Mouse (Mus musculus) testis, adult 10 weeks (tissue): ENCODE results near the gene Ago3. TPM values are rescaled to one million over a fixed set of nuclear protein-coding genes. Genes with fewer than 3 reads are reported as not detected.

Source experiments
- polyA plus RNA-seq: library from polyadenylated mRNA; stranded (reverse); fragments of 350-450 nt; fragmentation: Illumina TruSeq; extraction: RNeasy Lipid Tissue Mini Kit (QIAGEN cat#74804); gene quantifications from one replicate; pipeline ENCODE4 v1.2.3, GENCODE M21; 2014; ENCODE audit warnings: low read depth, low replicate concordance

The Ago3 gene
- polyA plus RNA-seq = 11.9 TPM

DNA sequence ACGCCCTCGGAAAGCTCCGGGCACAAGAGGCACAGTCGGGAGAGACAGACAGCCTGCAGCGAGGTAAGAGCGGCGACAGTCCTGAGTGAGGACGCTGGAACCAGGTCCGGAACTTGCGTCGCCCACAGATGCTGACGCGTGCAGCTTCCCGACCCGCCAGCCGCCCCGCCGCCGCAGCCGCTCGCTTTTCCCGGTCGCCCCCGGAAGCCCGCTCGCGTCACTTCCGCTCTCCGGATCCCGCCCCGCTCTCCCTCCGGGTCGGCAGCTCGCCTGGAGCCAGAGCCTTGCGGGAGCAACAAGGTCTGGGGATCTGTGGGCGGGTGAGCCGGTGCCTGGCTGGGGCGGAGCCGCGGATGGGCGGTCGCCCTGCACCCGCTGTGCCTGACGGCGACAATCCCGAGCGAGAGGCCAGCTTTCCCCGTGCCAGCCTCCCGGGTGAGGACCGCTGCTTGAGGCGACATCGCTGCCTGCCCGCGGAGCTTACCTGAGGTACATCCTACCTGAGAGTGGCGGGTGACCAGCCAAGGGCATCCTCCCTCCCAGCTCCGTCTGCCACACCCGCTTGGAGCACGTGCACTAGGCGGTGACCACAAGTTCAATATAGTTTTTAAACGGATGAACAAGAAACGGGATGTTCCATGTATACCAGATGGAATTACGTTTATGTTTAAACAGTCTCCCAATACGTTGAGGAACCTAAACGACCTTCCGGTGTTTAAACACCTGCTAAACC, at the start of gene Ago3:
Gene Ago3, minus strand, starts transcription at position 210 of the 733 bp plus-strand sequence.

DNA sequence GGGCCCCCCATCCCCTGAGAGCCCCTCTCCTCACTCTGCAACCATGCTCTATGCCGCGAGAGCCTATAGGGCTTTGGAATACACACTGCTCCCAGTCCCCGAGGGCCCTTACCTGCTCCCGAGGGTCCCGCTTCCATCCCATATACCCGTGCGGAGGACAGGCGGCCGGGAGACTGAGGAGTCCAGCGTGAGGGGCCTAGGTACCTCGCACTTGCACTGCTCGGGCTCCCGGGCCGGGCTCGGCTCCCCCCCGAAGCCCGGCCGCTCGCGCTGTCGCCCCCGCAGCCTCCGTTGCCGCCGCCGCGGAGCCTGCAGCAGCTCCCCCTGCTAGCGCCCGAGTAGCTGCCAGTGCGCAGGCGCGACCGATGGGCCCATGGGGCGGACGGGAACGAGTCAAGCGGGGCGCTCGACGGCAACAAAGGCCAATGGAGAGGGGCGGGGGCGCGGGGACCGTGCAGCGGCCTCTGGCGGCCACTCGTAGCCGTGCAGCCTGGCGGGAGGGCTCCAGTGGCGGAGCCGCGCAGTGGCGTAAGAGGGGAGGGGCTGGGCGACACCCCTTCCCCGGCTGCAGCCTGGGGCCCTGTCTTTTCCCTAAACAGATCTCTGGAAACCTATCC, 39.0 kb upstream of the Ago3 start, which contains the start of gene Ago1:
Gene Ago1, minus strand, starts transcription at position 299 of the 617 bp plus-strand sequence.

DNA sequence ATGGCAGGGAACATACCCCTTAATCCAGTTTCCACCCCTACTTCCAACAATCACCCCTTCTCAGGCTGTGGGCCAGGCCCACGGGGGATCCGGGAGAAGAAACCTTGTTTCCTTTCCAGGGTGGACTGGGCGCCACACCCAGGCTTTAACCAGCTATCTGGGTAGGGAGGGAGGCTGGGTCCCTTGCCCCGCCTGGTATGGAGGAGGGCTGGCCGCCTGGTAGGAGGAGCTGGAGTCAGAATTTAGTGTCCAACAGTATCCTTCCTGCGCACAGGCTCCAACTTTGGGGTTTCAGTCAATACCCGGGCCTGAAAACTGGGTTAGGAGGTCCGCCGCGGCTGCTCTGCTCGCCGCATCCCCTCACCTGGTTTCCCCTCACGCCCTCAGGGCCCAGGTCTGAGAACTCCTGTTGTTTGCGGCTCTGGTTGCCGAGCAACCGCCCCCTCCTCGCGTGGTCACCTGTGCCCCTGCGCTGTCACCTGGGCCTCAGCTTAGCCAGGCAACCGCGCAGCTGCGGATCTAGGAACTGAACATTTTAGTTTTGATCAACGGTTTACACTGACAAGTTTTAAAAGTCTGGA, 104.0 kb downstream of the Ago3 start, which contains the start of gene Tekt2:
Gene Tekt2, minus strand, starts transcription at position 408 of the 581 bp plus-strand sequence.

DNA sequence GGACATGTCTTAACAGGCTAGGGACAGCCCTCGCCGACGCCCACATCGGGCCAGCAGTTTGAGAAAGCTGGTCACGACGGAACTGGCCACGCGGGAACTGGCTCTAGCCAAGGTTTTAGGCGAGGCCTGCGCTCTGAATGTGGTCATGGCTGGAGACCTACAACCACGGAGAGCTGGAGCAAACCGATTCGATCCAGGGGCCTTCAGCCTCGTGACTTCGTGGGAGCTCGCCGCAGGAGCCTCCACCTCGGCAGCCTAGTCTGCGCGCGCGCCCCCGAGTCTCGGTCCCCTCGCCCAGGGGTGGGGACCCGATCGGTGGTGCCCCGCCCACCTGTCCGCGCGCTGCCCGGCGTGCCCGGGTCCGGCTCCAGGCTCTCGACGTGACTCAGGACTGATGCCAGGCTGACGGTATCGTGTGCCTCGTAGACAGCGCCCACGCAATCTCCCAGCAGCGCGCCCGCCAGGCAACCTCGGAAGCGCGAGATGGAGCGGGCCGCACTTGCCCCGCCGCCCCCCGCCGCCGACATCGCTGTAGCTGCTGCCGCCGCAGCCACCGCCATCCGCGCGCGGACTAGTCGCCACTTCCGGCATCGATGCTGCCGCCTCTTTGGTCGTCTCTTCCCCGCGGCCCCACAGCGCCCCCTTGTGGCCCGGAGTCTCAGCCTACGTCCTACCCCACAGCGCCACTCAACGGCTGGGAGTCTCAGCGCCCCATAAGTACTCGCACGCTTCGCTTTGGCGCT, 108.1 kb downstream of the Ago3 start, which contains the start of gene Adprhl2:
Gene Adprhl2, minus strand, starts transcription at position 593 of the 743 bp plus-strand sequence.

DNA sequence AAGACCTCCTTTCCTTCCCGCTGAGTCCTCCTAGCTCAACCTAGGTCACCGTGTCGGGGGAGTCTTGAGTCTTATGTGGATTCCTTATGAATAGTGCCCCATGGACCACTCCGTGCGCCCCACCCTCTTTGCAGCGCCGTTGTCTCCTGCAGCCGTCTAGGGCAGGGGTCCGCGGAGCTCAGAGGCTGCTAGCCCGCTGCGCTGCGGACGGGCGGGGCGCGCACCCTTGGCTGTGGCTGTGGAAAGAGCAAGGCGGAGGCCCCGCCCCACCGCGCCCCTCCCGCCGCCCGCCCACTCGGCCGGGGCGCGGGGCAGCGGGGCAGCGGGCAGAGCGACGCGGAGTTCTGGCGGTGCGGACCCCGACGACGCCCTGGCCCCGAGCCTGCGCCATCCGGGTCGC, 142.9 kb downstream of the Ago3 start, which contains the start of gene Col8a2:
Gene Col8a2, plus strand, starts transcription at position 302 of the 400 bp plus-strand sequence.

Other genes starting within 250 kb of the Ago3 start
- gene Thrap3, start 226.8 kb downstream of the Ago3 start, polyA plus RNA-seq = 156 TPM
- gene Map7d1, start 173.2 kb downstream of the Ago3 start, polyA plus RNA-seq = 0.60 TPM
- 11.2 TPM for gene Trappc3, start 167.2 kb downstream of the Ago3 start, polyA plus RNA-seq
- 0.62 TPM for gene Col8a2, start 142.8 kb downstream of the Ago3 start, polyA plus RNA-seq
- 0.29 TPM for gene Adprhl2, start 107.9 kb downstream of the Ago3 start, polyA plus RNA-seq
- gene Tekt2, start 103.9 kb downstream of the Ago3 start, polyA plus RNA-seq = 63.9 TPM
- 2.9 TPM for gene Ago1, start 39.0 kb upstream of the Ago3 start, polyA plus RNA-seq
- gene Ago4, start 103.9 kb upstream of the Ago3 start, polyA plus RNA-seq = 14.2 TPM
- 5.3 TPM for gene Clspn, start 127.4 kb upstream of the Ago3 start, polyA plus RNA-seq
- 1.8 TPM for gene 5730409E04Rik, start 180.3 kb upstream of the Ago3 start, polyA plus RNA-seq
- 33.5 TPM for gene Psmb2, start 248.1 kb upstream of the Ago3 start, polyA plus RNA-seq